Mouse (Mus musculus) lung, postnatal 0 days (tissue): ENCODE measurements around the gene Osbpl8. TPM values are rescaled to one million over a fixed set of nuclear protein-coding genes. Genes with fewer than 3 reads are reported as not detected.
"Not testable (repeated sequence)": the region's sequence is repeated elsewhere in the genome, so short reads cannot be mapped to it uniquely, and the experiment has no call there.

ENCODE experiments used
- ATAC-seq: fragments of 200-750 bp; cut with Nextera tagmentation; 2 replicates; pipeline ENCODE4 v1.8.0; 2017; ENCODE audit warnings: moderate library complexity
- DNase-seq: peaks from one replicate; pipeline ENCODE4 v3.0.0-alpha.2; 2016; ENCODE audit warnings: low spot score
- H3K27ac ChIP-seq: fragments of 300-500 bp; sonication (generic); 2 replicates; pipeline ENCODE4 v1.5.1; 2014; ENCODE audit warnings: antibody characterized with exemption, mild to moderate bottlenecking, low read length, mixed read lengths
- H3K27me3 ChIP-seq: fragments of 300-500 bp; sonication (generic); replicated peaks from 2 replicates; pipeline ENCODE4 v1.6.1; 2014; ENCODE audit warnings: low read length, mixed read lengths; ENCODE audit not compliant: insufficient read depth
- H3K36me3 ChIP-seq: fragments of 300-500 bp; sonication (generic); 2 replicates; pipeline ENCODE4 v1.6.1; 2014; ENCODE audit warnings: low read length, mixed read lengths; ENCODE audit not compliant: insufficient read depth
- H3K4me1 ChIP-seq: fragments of 300-500 bp; sonication (generic); 2 replicates; pipeline ENCODE4 v1.6.1; 2014; ENCODE audit warnings: antibody characterized with exemption, low read depth, low read length, mixed read lengths; ENCODE audit not compliant: insufficient read depth
- H3K4me2 ChIP-seq: fragments of 300-500 bp; sonication (generic); replicated peaks from 2 replicates; pipeline ENCODE4 v1.6.1; 2014; ENCODE audit warnings: low read depth, mild to moderate bottlenecking, low read length, moderate library complexity, mixed read lengths
- H3K4me3 ChIP-seq: fragments of 300-500 bp; sonication (generic); 2 replicates; pipeline ENCODE4 v1.5.1; 2014; ENCODE audit warnings: low read depth, low read length
- H3K9ac ChIP-seq: fragments of 300-500 bp; sonication (generic); replicated peaks from 2 replicates; pipeline ENCODE4 v1.6.1; 2014; ENCODE audit warnings: low read depth, mild to moderate bottlenecking
- H3K9me3 ChIP-seq: fragments of 300-500 bp; sonication (generic); 2 replicates; pipeline ENCODE4 v1.6.1; 2016; ENCODE audit warnings: low read length, mixed read lengths
- CTCF ChIP-seq: IDR thresholded peaks from 2 replicates; pipeline ENCODE4 v1.5.1; 2016; ENCODE audit warnings: antibody characterized with exemption, mild to moderate bottlenecking
- EP300 ChIP-seq: IDR thresholded peaks from 2 replicates; pipeline ENCODE4 v1.6.1; 2016; ENCODE audit warnings: antibody characterized with exemption, mild to moderate bottlenecking, control low read depth
- WGBS: fragments of 180-500 bp; shearing (Covaris S2); extraction: QIAGEN DNeasy Blood & Tissue Kit; methylation state at CpG from one replicate; pipeline ENCODE4 v1.1.7; 2014; 5-methylcytosine and 5-hydroxymethylcytosine counted together
- polyA plus RNA-seq: library from polyadenylated mRNA; unstranded; fragments of >200 nt; fragmentation: Nextera tagmentation; extraction: Ambion mirVana; gene quantifications from 2 replicates; pipeline ENCODE4 v1.2.1, GENCODE M21; 2015

Osbpl8 gene
- polyA plus RNA-seq, 1 experiment from 2014 or later: 12.9 TPM

DNA sequence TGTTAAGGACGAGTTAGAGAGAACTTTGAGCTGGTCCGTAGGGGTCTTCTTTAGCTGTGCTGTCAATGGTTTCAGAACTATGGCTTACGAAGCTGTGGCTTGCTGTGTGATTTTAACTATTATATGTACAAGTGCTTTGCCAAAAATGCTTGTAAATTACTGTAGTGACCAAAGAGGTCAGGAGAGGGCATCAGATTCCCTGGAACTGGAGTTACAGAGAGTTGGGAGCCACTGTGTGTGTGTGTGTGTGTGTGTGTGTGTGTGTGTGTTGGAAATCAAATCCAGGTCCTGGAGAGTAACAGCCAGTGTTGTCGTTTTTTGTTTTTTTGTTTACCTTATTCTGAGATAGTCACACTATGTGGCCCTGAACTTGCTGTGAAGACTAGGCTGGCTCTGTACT lies 29.0 kb downstream of the Osbpl8 start:
- ATAC-seq (no peak), DNase-seq (no peak)
- Histone ChIP-seq H3K4me3 (no peak overlapping the region), H3K9ac (no peak overlapping the region), H3K27ac (no peak overlapping the region), H3K27me3 (no peaks in the 10 kb centered on the region), H3K36me3 (no peaks in the 10 kb centered on the region), H3K4me1 (no peaks in the 10 kb centered on the region), H3K4me2 (no peak overlapping the region), H3K9me3 (no peaks in the 10 kb centered on the region)
- no peak for TF ChIP-seq EP300
- TF ChIP-seq CTCF: no peak
- 69% methylated on average over 4 of the region's 4 CpGs for WGBS

DNA sequence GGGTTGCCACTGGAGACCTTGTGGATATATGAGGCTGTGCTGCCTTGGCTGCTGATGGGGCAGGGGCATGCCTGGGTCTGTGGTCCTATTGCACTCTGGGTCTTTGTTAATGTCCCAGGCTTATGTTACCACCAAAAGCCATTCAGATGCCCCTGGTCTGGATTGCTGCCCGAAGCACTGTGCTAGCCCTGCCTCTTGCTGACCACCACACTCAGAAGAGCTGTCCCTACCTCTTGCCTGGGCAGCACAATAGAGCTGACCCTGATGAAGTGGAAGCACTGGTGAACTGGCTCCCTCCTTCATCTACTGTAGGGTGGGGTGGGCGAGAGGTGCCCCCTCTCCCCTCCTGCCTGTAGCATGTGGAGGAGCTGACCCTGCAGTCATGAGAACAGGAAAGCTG lies 31.6 kb downstream of the Osbpl8 start:
- Histone ChIP-seq H3K36me3 (no peaks in the 10 kb centered on the region), H3K27ac (no peak overlapping the region), H3K9me3 (no peaks in the 10 kb centered on the region), H3K4me3 (no peak overlapping the region), H3K4me2 (no peak overlapping the region), H3K9ac (no peak overlapping the region), H3K27me3 (no peaks in the 10 kb centered on the region), H3K4me1 (no peaks in the 10 kb centered on the region)
- ATAC-seq (no peak), DNase-seq (no peak)
- TF ChIP-seq CTCF (no peak), EP300 (no peak)
- 93% methylated on average over 2 of the region's 2 CpGs for WGBS

DNA sequence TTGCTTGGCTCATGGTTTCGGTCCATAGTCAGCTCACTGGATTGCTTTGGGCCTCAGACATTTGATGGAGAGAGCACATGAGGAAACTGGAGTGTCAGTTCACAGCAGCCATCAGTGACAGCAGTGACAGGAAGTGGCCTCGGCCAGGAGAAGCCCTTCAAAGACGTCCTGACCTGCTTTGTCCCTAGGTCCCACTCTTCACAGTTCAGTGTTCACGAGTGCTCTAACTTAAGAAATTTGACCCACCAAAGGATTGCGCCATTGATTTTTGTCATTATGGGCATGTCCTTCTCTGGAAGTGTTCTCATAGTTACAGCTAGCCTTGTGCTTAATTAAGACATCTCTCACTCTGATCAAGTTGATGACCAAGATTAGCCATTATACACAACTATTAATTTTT lies 34.2 kb downstream of the Osbpl8 start:
- not testable (repeated sequence) for H3K4me1 ChIP-seq, H3K9ac ChIP-seq, H3K27ac ChIP-seq, DNase-seq, H3K36me3 ChIP-seq, ATAC-seq, H3K4me3 ChIP-seq, H3K4me2 ChIP-seq, H3K27me3 ChIP-seq, H3K9me3 ChIP-seq
- WGBS: 37% methylated on average over 4 of the region's 5 CpGs

DNA sequence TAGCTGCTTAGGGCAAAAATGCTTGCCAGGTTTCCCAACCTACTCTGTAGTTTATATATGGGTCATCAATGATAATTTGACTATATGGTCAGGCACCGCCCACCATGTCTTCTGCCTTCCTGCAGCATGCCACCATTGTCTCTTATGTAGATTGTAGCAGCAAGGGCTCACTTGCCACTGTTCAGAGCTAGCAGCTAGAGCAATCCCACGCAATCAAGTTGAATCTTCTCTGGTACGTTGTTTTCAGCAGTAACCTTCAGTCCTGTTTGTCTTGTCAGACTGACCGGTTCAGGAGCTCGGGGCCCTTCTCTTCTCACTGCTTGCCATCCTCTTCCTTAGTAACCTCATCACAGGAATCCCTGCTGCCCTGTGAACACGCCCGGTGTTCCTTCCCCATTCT lies 36.6 kb downstream of the Osbpl8 start:
- 72% methylated on average over 7 of the region's 7 CpGs for WGBS
- no peaks in the 10 kb centered on the region for H3K9me3 ChIP-seq
- no peaks in the 10 kb centered on the region for H3K27me3 ChIP-seq
- DNase-seq: no peak
- H3K36me3 ChIP-seq: 0 out of 2 replicates have a peak, but pooled peaks cover 5% of the 10 kb centered on the region
- no peak overlapping the region for H3K4me2 ChIP-seq
- no peak overlapping the region for H3K4me3 ChIP-seq
- TF ChIP-seq EP300: no peak
- no peak for TF ChIP-seq CTCF
- ATAC-seq: no peak
- H3K9ac ChIP-seq: no peak overlapping the region
- no peak overlapping the region for H3K27ac ChIP-seq
- no peaks in the 10 kb centered on the region for H3K4me1 ChIP-seq

DNA sequence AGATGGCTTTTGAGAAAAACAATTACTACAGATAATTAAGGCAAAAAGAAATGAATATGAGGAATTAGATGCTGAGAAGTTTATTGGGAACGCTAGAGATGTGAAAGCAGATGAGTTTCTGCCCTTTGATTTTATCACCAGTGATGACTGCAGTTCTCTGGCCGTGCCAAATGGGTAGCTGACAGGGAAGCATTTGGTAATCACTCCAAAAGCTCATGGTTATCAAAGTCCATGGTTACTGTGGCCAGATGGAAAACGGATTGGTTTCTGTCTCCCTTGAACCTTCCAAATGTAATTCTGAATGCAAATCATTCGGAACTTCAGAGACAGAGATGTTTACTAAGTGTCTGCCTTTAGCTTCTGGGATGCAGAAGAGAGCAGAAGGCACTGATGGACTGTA lies 37.1 kb downstream of the Osbpl8 start:
- ATAC-seq: no peak
- TF ChIP-seq CTCF: no peak
- Histone ChIP-seq H3K27ac (no peak overlapping the region), H3K4me2 (no peak overlapping the region), H3K27me3 (no peaks in the 10 kb centered on the region), H3K4me1 (no peaks in the 10 kb centered on the region), H3K4me3 (no peak overlapping the region), H3K9ac (no peak overlapping the region), H3K9me3 (no peaks in the 10 kb centered on the region), H3K36me3 (0 out of 2 replicates have a peak, but pooled peaks cover 5% of the 10 kb centered on the region)
- 78% methylated on average over 4 of the region's 4 CpGs for WGBS
- no peak for DNase-seq

DNA sequence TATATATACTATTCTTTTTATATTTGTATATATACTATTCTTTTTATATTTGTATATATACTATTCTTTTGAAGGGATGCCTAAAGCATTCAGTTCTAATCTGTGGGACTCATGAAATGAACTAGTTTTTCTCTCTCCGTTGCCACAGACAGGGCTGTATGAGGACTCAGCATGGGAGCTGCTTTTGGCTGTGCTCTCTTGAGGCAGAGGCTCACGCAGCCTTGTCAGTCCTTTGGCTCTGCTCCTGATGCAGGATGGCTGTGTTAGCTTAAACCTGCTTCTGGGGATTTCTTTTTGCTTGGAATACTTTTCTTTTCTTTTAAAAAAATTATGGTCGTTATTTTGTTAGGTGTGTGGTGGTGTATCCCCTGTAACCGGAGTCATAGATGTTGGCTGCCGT lies 39.5 kb downstream of the Osbpl8 start:
- no peaks in the 10 kb centered on the region for H3K4me1 ChIP-seq
- no peak overlapping the region for H3K4me2 ChIP-seq
- ATAC-seq (no peak), DNase-seq (no peak)
- H3K36me3 ChIP-seq: 0 out of 2 replicates have a peak, but pooled peaks cover 5% of the 10 kb centered on the region
- no peak overlapping the region for H3K27ac ChIP-seq
- WGBS: 84% methylated on average over 5 of the region's 5 CpGs
- H3K27me3 ChIP-seq: no peaks in the 10 kb centered on the region
- H3K4me3 ChIP-seq: no peak overlapping the region
- TF ChIP-seq CTCF (no peak), EP300 (no peak)
- no peak overlapping the region for H3K9ac ChIP-seq
- H3K9me3 ChIP-seq: no peaks in the 10 kb centered on the region

DNA sequence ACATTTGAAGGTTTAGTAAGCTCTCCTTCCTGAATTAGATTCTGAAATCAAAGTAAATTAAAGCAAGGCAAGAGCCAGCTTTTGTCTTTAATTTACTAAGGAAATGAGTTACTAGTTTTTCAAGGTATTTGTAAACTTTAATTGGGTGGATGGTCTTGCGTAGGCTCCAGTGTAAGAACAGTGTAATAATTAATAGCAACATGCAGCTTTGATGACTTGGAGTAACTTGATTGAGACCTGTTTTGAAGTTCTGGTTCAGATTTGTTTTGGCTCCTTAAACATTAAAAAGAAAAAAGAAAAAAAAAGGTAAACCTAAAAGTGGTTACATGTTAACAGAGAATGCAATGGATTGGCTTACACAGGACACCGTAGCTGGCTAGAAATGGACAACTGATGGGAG lies 40.9 kb downstream of the Osbpl8 start:
- Histone ChIP-seq H3K9me3 (no peaks in the 10 kb centered on the region), H3K4me2 (no peak overlapping the region), H3K4me1 (no peaks in the 10 kb centered on the region), H3K27me3 (no peaks in the 10 kb centered on the region), H3K36me3 (0 out of 2 replicates have a peak, but pooled peaks cover 5% of the 10 kb centered on the region), H3K9ac (no peak overlapping the region), H3K4me3 (no peak overlapping the region), H3K27ac (no peak overlapping the region)
- ATAC-seq (no peak), DNase-seq (no peak)
- no peak for TF ChIP-seq EP300
- no peak for TF ChIP-seq CTCF
- 92% methylated on average over 2 of the region's 2 CpGs for WGBS
